ENCODE assay signal across 17 mouse cellular contexts in the genomic region with DNA sequence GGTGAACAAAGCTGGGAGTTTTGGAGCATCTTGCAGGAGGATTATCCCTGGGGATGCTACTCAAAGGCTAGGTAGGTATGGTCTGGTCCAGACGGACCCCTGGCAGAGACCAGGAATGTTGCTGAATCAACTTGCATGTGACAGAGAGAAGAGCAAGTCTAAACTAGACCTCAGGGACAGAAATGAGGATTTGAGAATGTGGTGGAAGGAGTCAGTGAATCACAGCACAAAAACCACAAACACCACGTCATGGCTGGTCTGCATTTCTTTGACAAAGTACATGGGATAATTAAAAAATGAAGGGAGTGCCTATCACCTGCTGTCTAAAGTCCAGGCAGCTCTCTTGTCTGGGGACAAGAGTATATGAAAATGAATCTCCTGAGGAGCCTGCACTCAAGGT.
"Had no signal": no experiment of that assay in that cellular context is flagged by ENCODE, and none has a peak within 500 bp of the region (broad histone marks: within the 10 kb centered on the region; RNA-seq: fewer than 3 reads in every experiment).

No protein-coding gene starts in this region.

- ATAC-seq: midbrain, embryonic 13.5 days; midbrain, embryonic 16.5 days had no signal

- DNase-seq: kidney, adult 8-10 months; kidney, postnatal 10 days; kidney, postnatal 36 days; layer of hippocampus, postnatal 36 days; liver, embryonic 13.5 days; lung, adult 2 months; lung, postnatal 14 days; lung, postnatal 4 days; right cerebral cortex, postnatal 4 days; thymus, postnatal 25 days had no signal

- H3K36me3 ChIP-seq: kidney, embryonic 15.5 days; liver, embryonic 13.5 days; midbrain, embryonic 10.5 days; midbrain, embryonic 13.5 days had no signal

- H3K9me3 ChIP-seq: kidney, embryonic 15.5 days; liver, embryonic 13.5 days had no signal

- H3K27me3 ChIP-seq: kidney, embryonic 15.5 days; liver, embryonic 13.5 days; megakaryocyte, embryonic 14.5 days; midbrain, embryonic 13.5 days had no signal

- H3K4me3 ChIP-seq: kidney, embryonic 15.5 days; left cerebral cortex, adult 2 months; liver, embryonic 13.5 days; megakaryocyte, embryonic 14.5 days; midbrain, embryonic 10.5 days; midbrain, embryonic 13.5 days had no signal

- H3K4me2 ChIP-seq: kidney, embryonic 15.5 days; liver, embryonic 13.5 days; midbrain, embryonic 13.5 days had no signal

- H3K27ac ChIP-seq: kidney, embryonic 15.5 days; left cerebral cortex, adult 2 months; liver, embryonic 13.5 days; midbrain, embryonic 10.5 days; midbrain, embryonic 13.5 days; stomach, postnatal 0 days had no signal

- H3K9ac ChIP-seq: kidney, embryonic 15.5 days; liver, embryonic 13.5 days; midbrain, embryonic 13.5 days had no signal

- H3K4me1 ChIP-seq: liver, embryonic 13.5 days; megakaryocyte, embryonic 14.5 days; midbrain, embryonic 13.5 days had no signal
